Mouse (Mus musculus): Measurements from ENCODE around the gene Dusp6.
"Not testable (repeated sequence)": the region's sequence is repeated elsewhere in the genome, so short reads cannot be mapped to it uniquely, and the experiment has no call there.

The Dusp6 gene

DNA sequence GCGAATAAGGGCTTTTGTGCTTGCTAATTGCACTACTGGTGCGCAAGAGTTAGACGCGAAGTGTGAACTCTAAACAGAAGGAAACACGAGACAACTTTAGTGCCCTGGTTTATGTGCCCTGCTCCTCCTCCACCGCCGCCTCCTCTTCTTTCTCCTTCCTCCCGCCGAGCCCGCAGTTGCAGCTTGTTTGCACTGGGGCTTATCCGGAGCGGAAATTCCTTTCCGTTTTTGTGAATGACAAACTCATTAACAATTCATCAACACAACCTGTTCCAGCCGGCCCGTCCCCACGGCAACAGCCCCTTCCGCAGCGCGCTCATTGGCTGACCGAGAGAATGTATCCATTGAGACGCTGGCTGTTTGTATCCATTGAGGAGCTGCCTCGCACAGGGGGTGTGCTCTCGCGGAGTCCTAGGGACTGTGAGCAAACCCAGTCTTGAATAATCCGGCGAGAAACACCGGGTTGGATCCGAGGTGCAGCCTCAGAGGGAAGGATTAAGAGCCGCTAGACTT is at the start of gene Dusp6:
Gene Dusp6 (plus strand): TSS at position 365 of the 513 bp plus-strand sequence.
- peak; percentile 85 for ATAC-seq (ENCODE audit: insufficient number of reproducible peaks, low FRiP score, low TSS enrichment)

DNA sequence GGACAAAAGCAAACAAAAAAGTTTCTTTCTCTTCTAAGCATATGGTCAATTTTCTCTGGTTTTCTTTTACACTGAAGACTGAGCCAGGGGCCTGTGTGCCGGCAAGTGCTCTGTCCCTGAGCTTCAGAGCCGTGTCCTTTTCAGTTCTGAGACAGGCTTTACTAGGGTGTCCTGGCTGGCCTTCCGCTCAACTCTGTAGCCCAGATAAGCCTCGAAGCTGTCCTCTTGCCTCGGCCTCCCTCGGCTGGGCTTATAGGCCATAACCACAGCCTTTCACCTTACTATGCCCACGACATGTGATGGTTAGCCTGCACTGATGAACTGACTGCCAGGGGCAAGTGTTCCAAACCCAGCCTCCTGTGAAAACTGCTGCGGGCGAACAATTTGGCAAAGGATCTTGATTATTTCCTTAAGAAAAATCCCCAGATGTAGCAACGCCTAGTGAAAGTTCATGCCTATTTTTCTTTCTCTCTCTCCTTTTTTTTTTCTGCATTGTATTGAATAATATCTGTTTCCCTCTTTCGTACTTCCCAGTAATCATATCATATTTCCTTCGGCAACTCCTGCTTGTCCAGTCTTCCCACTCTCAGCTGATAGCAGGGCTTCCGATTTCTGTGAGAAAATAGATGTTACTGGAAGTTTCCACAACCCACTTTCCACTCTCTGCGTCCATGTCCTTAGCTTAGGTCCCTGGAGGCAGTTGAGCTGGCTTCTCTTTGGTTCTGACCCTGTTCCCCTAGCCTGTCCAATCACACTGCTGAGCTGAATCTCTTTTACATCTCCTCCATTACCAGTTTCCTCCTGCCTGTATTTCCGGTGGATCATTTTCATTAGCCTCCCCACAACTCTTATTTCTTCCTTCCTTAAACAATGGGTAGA is 48.4 kb upstream of the Dusp6 start:
- no peak for ATAC-seq (ENCODE audit: insufficient number of reproducible peaks, low FRiP score, low TSS enrichment)

DNA sequence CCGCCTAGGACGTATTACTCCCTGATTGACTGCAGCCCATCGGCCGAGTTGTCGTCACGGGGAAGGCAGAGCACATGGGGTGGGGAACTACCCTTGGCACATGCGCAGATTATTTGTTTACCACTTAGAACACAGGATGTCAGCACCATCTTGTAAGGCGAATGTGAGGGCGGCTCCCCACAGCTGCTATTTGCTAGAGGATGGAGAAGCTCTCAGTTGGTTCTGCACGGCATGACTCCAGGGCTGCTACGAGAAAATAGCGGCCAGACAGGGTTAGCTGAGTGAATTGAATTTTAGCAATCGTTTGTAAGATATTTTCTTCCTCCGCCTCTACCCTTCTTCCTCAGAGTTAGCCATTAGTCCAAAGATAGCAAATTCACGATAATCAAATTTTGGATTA is 46.5 kb upstream of the Dusp6 start:
- ATAC-seq (ENCODE audit: insufficient number of reproducible peaks, low FRiP score, low TSS enrichment) = not testable (repeated sequence)

DNA sequence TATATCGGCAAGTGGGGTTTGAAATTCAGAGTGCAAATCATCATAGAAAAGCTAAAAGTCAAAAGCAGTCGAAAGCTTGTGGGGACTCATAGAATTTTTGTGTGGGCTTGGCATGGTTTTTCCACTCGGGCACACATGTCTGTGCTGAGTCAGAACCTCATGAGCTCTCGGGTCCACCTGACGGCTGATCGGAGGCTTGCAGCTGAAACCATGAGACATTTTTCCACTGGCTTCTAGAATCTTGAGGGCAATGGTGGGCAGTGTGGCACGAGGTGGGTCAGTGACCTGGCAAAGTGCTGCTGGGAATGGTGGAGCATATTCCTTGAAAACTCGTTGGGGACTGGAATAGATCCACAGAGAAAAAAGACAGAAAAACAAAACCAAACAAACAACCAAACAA is 41.5 kb upstream of the Dusp6 start:
- no peak for ATAC-seq (ENCODE audit: insufficient number of reproducible peaks, low FRiP score, low TSS enrichment)

DNA sequence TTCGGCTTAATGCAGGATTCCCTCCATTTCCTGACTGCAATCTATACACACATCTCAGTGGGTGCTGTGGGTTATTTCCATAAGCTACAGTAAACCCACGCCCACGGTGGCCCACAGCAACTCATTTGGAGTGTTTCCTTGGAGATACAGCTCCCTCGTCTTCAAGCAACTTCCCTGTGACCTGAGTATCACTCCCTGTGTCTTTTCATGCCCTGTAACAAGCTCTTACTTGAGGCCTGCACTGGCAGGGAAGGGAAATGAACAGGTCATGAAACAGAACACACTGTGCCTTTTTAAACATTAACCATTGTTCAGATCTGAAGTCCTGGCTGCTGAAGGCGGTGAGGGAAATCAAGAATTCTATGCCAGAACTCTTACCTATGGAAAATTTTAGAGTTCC is 40.3 kb upstream of the Dusp6 start:
- ATAC-seq (ENCODE audit: insufficient number of reproducible peaks, low FRiP score, low TSS enrichment) = no peak

DNA sequence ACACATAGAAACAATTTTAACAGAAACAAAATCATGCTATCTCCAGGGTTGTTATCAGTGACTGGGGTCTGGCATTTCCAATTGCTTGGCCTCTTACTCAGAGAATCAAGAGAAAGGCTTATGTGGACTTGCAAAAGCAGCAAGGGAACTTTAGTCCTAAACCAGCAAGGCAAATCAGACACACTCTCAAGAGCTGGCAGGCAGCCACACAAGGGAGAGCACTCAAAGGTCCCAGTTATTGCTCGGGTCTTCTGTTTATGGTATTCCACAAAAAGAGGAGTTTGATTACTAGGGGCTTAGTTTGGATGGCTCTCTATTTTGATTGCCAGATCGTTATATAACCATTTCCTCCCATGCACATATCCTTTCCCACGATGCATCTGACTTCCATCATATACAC is 38.8 kb upstream of the Dusp6 start:
- no peak for ATAC-seq (ENCODE audit: insufficient number of reproducible peaks, low FRiP score, low TSS enrichment)

DNA sequence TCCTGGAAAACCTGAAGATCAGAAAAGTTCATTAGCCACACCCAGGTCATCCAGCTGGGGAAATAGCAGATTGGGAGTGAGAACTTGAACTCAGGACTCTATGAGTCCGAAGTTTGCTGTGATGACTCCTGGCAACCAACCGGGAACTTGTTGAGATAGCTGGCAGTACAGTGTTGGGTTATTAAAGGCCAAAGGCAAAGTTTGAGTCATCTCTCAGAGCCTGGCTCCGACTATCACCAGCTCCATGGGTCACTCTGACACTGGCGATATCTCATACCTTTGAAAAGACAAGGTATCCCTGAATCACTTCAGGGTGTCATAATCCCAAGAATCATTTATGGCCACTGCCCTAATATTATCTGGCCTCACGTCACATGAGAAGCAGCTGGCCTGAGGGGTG is 36.2 kb upstream of the Dusp6 start:
- ATAC-seq (ENCODE audit: insufficient number of reproducible peaks, low FRiP score, low TSS enrichment) = no peak

DNA sequence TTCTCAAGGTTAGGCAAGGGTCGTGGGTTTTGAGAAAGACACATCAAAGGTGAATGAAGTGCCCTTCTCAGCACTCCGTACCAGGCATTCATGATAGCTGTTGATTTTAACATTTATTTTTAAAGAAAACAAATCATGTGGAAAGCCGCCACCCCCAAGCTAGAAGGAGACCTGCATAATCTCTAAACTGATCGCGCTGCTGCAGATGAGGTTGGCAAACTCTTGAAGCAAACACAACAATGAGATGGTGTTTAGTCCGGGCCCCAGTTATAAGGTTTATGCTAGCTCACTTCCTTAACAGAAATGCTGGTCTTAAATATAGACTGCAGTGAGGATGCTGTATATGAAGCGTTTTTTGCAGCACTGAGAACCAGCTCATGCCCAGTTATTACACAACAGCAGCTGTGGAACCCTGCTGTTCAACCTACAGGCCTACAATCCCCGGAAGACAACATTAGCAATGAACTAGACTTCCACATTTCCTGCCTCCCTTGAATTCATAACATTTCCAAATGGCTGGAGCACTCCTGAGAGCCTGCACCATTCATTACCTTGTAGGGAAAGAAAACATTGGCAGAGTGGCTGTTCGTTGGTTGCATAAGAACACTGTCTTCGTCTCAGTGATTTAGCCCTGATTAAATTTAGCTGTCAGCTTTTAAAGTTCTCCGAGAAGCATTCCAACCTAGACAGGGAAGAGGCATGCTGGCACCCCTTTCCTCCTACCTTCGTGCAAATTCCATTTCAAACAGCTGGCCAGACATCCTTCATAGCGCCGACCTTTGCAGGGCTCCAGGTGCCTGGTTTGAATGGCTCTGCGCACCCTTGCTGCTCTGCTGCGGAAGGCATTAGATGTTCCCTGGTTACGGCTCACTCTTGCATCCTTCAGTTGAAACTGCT is 34.8 kb upstream of the Dusp6 start:
- 0 out of 2 replicates have a peak, but pooled peaks have one; percentile 43 for ATAC-seq (ENCODE audit: insufficient number of reproducible peaks, low FRiP score, low TSS enrichment)

DNA sequence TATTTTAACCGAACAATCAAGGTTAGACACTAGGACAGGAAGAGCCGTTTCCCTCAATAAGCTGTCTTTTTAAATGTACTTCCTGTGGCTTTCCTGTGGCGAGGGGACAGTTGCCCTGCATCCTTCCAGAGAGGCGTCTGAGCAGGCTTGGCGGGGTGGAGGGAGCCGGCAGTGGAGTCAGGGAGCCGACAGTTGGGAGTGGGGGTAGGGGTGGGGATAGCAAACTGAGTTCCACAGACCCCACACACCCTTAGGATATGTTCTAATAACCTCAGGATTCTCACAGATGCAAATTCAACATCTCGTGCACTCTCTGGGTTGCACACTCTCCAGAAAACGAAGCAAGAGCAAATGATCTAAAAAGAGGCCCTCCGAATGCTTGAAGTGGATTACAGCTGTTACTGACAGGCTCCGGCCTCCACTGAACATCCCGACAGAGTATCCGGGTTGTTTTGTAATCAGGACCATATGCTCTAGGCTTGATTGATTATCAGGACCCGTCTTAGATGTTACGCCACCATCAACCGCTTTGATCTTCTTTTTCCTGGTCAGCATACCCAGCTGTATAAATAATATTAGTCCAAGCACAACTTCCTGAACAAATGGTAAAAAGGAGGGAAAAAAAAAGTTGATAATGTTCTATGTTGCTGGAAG is 33.9 kb upstream of the Dusp6 start:
- no peak for ATAC-seq (ENCODE audit: insufficient number of reproducible peaks, low FRiP score, low TSS enrichment)

DNA sequence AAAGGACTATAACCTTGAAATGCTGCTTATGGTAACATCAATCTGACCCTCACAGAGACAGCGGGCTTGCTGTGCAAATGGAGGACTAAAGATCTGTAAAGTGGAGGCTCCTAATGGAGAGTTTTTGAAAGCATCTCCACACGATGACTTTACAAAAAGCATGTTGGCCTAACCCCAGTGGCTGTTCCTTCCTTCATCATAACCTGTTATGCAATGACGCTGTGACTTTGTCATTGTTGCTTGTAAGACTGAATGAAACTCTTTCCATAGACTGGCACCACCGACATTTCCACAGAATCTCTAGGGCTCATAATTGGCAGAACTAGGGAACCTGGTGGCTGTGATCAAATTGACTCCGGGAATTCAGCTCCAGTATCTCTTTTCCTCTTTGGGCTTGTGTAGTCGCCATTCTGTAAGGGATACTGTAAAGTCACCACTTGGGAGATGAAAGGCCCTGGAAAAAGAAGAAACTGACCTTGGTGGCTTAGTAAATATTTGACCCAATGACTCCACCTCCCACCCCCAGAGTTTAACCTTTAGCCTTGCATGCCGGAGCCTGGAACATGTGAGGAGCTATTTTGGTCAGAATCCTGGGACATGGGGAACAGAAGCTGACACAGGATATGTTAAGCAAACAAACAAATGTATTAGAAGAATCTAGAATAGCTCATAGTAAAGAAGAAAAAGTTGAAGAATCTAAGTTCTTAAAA is 30.4 kb upstream of the Dusp6 start:
- ATAC-seq (ENCODE audit: insufficient number of reproducible peaks, low FRiP score, low TSS enrichment) = no peak

DNA sequence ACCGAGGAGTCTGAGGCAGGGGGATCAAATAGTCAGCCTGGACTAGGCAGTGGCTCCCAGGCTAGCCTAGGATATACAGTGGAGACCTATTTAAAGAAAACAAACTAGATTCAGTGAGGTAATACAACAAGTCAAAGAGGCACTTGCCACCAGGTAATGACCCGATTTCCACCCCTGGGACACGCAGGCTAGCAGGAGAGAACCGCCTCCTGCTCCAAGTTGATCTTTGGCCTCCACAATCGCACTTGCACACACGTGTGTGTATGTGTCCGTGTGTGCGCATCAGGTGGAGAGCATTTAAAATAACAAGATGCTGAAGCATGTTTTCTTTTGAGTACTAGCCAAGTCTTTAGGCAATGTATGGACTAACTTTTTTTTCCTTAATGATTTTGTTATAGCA is 28.7 kb upstream of the Dusp6 start:
- ATAC-seq (ENCODE audit: insufficient number of reproducible peaks, low FRiP score, low TSS enrichment) = no peak

DNA sequence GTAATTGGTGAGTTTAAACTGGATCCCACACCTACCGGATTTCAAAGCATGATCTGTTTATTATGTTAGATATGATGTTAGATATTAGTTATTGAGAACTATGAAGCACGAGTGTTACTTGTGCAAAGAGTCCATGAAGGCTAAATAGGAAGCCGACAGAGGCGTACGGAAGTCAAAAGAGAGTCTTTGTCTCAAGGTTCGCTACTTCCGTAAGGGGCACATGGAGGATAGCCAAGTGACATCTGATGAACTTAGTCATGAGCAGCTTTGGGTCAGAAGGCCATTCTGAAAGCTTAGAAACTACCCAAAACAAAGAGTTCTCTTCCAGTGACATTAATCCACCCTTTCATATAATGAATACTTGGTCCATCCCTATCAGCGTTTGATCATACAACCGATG is 27.9 kb upstream of the Dusp6 start:
- no peak for ATAC-seq (ENCODE audit: insufficient number of reproducible peaks, low FRiP score, low TSS enrichment)

DNA sequence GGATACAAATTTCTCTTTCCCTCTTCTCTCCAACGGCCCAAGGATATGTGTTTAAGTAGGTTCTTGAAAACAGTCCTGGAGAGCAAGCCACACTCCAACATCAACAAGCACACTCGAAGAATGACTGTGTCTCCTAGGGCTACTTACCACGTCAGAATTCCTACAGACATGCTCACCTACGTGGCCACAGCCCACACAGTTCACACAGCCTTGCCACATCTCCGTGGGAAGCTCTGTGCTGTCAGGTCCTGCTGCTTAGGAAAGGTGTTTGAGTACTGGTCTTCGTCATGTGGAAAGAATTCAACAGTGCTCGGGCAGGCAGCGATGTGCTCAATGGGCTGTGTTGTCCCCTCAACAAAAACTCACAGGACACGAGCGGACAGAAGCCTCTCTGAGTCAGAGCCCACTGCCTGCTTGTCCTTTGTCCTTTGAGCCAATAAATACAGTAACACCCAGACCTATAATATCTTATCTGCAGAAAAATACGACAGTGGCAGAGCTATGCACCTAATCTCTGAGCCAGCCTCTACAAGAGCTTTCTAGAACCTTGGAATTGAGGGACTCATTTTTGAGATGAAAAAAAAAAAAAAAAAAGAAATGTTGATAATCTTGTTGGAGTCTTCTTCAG is 25.7 kb upstream of the Dusp6 start:
- no peak for ATAC-seq (ENCODE audit: insufficient number of reproducible peaks, low FRiP score, low TSS enrichment)

DNA sequence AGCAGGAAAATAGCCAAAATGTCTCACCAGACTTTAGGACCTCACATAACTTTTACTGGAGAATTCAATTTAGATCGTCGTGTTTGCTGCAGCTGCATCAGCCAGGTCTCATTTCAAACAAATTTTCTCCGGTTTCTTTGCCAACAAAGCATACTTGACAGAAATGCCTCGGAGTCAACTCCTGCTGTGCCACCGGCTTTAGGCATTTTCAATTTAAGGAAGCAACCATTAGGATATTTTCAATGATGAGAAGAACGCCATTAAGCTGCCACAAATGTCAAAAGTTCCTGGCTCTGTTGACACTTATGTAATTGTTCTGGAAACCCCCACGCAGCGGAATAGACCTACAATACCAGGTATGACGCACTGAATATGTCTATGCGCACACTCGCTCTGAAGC is 24.5 kb upstream of the Dusp6 start:
- ATAC-seq (ENCODE audit: insufficient number of reproducible peaks, low FRiP score, low TSS enrichment) = no peak

DNA sequence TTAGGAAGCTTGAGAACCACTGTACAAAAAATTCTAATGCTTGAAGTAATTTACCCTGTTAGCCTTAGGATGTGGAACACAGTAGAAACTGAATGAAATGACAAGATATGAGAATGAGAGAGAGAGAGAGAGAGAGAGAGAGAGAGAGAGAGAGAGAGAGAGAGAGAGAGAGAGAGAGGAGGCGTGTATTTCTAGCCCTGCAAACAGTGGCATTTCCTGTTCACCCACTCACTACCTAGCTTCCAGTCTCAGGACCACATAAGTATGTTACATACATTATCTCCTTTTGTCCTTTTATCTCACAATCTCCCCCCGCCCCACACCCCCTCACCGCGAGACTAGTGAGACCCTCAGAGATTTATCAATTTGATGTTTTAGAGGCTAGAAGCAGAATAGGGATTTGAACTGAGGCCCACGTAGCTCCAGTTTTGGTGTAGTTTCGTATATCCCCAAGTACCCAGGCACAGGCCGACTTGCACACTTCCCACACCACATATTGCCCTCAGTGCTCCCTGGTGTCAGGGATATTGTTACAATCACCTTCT is 21.7 kb upstream of the Dusp6 start:
- ATAC-seq (ENCODE audit: insufficient number of reproducible peaks, low FRiP score, low TSS enrichment) = no peak

DNA sequence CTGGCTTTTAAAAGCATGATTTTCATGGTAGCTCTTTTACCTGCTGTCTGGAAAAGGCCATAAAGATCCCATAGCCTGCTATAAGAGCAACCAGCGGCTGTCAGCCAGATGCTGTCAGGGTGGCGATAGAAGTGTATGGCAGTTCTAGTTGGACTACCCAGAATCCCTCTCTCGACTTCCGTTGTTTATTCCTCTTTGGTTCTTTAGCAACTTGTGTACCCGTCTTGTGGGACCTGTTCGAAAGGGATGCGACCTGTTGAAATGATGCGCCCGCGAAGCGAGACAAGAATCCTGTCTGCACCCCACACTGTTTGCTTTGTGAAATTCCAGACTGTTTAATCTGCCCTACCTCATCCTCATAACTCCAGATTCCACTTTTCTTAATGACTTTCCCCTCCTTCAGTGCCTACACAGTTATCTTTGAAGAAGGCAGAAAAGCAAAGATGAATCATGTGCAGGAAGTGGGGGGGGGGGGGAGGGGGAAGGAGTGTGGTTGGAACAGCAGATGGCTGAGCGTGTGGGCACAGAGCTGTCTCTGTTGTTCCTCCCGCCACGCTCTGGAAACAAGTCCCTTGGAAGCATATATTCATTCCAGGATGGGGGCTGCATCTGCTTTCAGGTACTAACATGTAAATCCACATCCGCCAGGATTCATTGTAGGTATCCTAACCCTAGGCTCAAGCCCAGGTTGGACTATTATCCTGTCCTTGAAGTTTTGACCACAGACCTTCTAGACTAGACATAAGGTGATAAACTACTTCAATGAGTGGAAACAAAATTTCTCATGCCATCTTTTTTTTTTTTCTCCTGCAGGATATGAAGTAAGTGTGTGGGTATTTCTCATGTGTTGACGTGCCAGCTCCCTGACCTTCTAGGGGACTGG is 21.0 kb upstream of the Dusp6 start:
- ATAC-seq (ENCODE audit: insufficient number of reproducible peaks, low FRiP score, low TSS enrichment) = no peak; the same call in 1 of the 2 replicates

DNA sequence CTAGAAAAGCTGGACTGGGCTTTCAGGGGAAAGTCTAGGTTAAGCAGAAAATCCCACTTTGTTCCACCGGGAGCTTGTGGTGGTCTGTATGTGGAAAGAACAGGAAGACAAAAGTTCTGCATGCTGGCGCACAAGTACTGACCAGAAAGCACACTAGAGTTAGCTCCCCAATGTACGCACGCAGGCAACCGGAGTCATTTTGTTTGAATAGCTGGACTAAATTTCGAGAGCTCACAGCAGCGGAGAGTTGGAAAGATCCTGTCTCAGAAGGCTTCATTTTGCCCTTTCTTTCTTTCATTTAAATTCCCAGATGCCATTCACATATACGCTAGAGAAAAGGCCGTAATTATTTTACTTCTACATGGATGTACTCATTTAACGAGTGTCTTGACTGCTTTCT is 20.3 kb upstream of the Dusp6 start:
- no peak for ATAC-seq (ENCODE audit: insufficient number of reproducible peaks, low FRiP score, low TSS enrichment)

DNA sequence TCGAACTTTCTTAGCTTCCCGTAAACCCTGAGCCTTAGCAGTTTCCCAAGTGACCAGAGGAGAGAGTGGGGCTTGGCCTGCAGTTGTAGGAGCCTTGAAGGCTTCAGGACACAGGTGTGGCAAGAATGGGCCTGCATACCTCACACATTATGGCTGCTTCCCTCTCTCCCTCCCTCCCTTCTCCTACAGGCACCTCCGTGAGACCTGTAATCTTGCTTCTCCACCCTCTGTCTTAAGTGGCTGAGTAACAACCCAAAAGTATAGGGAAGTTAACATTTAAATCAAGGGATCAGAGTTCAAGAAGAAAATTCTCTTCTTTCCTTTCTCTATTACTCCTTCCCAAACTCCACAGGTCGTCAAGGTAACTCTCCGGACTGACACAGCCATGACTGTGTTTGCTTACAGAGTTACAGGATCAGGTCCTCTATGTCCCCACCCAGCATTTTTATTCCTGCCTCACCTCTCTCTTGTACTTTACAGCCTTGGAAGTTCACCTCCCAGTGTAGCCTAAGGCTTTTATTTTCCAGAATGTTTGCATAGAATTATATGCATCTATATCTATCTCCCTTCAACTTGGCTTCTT is 19.0 kb upstream of the Dusp6 start:
- ATAC-seq (ENCODE audit: insufficient number of reproducible peaks, low FRiP score, low TSS enrichment) = no peak

Measured in cerebellum, adult (tissue).